Mouse (Mus musculus): ENCODE results near the gene Dsp.

Dsp gene

GRCm38 (mm10) chr13:38151069-38151588 lies at the start of gene Dsp:
Gene Dsp, plus strand, starts transcription at chr13:38151294.
- DNase-seq (ENCODE audit: low read depth, low spot score), result no peak

- DNase-seq (ENCODE audit: low read depth, low spot score), result no peak
These were observed 47.7 kb upstream of the Dsp start for GRCm38 (mm10) chr13:38103406-38103805.

- no peak for DNase-seq (ENCODE audit: low read depth, low spot score)
These were observed 46.6 kb upstream of the Dsp start for GRCm38 (mm10) chr13:38104501-38104900.

- DNase-seq (ENCODE audit: low read depth, low spot score), result no peak
These were observed 42.0 kb upstream of the Dsp start for GRCm38 (mm10) chr13:38109081-38109480.

GRCm38 (mm10) chr13:38122321-38122720 lies 28.8 kb upstream of the Dsp start:
- no peak for DNase-seq (ENCODE audit: low read depth, low spot score)

GRCm38 (mm10) chr13:38123666-38124065 lies 27.4 kb upstream of the Dsp start:
- DNase-seq (ENCODE audit: low read depth, low spot score), result no peak

- DNase-seq (ENCODE audit: low read depth, low spot score), result no peak
These were observed 23.4 kb upstream of the Dsp start for GRCm38 (mm10) chr13:38127683-38128082.

- no peak for DNase-seq (ENCODE audit: low read depth, low spot score)
These were observed 22.8 kb upstream of the Dsp start for GRCm38 (mm10) chr13:38128246-38128645.

- no peak for DNase-seq (ENCODE audit: low read depth, low spot score)
These were observed 21.6 kb upstream of the Dsp start for GRCm38 (mm10) chr13:38129492-38129891.

GRCm38 (mm10) chr13:38130116-38130515 lies 21.0 kb upstream of the Dsp start:
- DNase-seq (ENCODE audit: low read depth, low spot score), result no peak

GRCm38 (mm10) chr13:38133016-38133528 lies 18.0 kb upstream of the Dsp start:
- DNase-seq (ENCODE audit: low read depth, low spot score), result no peak

GRCm38 (mm10) chr13:38140521-38140920 lies 10.6 kb upstream of the Dsp start:
- no peak for DNase-seq (ENCODE audit: low read depth, low spot score)

GRCm38 (mm10) chr13:38144962-38145713 lies 6.0 kb upstream of the Dsp start:
- no peak for DNase-seq (ENCODE audit: low read depth, low spot score)

GRCm38 (mm10) chr13:38148348-38148747 lies 2.7 kb upstream of the Dsp start:
- no peak for DNase-seq (ENCODE audit: low read depth, low spot score)

- DNase-seq (ENCODE audit: low read depth, low spot score), result no peak
These were observed 756 bp downstream of the Dsp start for GRCm38 (mm10) chr13:38151671-38152428.

GRCm38 (mm10) chr13:38152429-38153035 lies 1.4 kb downstream of the Dsp start:
- DNase-seq (ENCODE audit: low read depth, low spot score), result no peak

GRCm38 (mm10) chr13:38155523-38155922 lies 4.4 kb downstream of the Dsp start:
- no peak for DNase-seq (ENCODE audit: low read depth, low spot score)

GRCm38 (mm10) chr13:38157635-38158034 lies 6.5 kb downstream of the Dsp start:
- DNase-seq (ENCODE audit: low read depth, low spot score), result no peak

- DNase-seq (ENCODE audit: low read depth, low spot score), result no peak
These were observed 10.9 kb downstream of the Dsp start for GRCm38 (mm10) chr13:38162002-38162401.

- no peak for DNase-seq (ENCODE audit: low read depth, low spot score)
These were observed 11.6 kb downstream of the Dsp start for GRCm38 (mm10) chr13:38162668-38163067.

- DNase-seq (ENCODE audit: low read depth, low spot score), result no peak
These were observed 13.8 kb downstream of the Dsp start for GRCm38 (mm10) chr13:38164932-38165331.

GRCm38 (mm10) chr13:38167056-38167455 lies 16.0 kb downstream of the Dsp start:
- no peak for DNase-seq (ENCODE audit: low read depth, low spot score)
